Mouse (Mus musculus): ENCODE results near the gene Mmp23. TPM values are rescaled to one million over a fixed set of nuclear protein-coding genes. Genes with fewer than 3 reads are reported as not detected.
A peak's percentile ranks its signal among the peaks of the same experiment; 100 is the strongest.
"Not testable (repeated sequence)": the region's sequence is repeated elsewhere in the genome, so short reads cannot be mapped to it uniquely, and the experiment has no call there.

Gene Mmp23
- polyA plus RNA-seq, 1 experiment, result 11.7 TPM

- Histone ChIP-seq H3K4me3 (ENCODE audit: low read depth, low read length) (no peak overlapping the region), H3K27ac (ENCODE audit: insufficient read depth, low read length) (peak overlapping the region; percentile 32), H3K9ac (ENCODE audit: low read depth, poor library complexity, severe bottlenecking) (no peak overlapping the region), H3K36me3 (ENCODE audit: control insufficient read depth, insufficient read depth, low read length, poor library complexity, severe bottlenecking) (no peaks in the 10 kb centered on the region), H3K27me3 (ENCODE audit: control insufficient read depth, insufficient read depth, low read length, poor library complexity, severe bottlenecking) (no peaks in the 10 kb centered on the region), H3K4me1 (ENCODE audit: control insufficient read depth, insufficient read depth, low read length) (peaks cover 3% of the 10 kb centered on the region), H3K9me3 (replicated peaks; ENCODE audit: control insufficient read depth, insufficient read depth, low read length, poor library complexity, severe bottlenecking) (peaks cover 10% of the 10 kb centered on the region)
- no peak for TF ChIP-seq CTCF (IDR thresholded peaks at IDR 0.05; ENCODE audit: low read depth, low read length)
- TF ChIP-seq EP300 (IDR thresholded peaks at IDR 0.05; ENCODE audit: insufficient read depth, low read depth, low read length), result no peak
- TF ChIP-seq POLR2A (IDR thresholded peaks at IDR 0.05; ENCODE audit: insufficient read depth, low read length), result no peak
Measured at GRCm38 (mm10) chr4:155672082-155672481, 18.9 kb upstream of the Mmp23 start.

DNA sequence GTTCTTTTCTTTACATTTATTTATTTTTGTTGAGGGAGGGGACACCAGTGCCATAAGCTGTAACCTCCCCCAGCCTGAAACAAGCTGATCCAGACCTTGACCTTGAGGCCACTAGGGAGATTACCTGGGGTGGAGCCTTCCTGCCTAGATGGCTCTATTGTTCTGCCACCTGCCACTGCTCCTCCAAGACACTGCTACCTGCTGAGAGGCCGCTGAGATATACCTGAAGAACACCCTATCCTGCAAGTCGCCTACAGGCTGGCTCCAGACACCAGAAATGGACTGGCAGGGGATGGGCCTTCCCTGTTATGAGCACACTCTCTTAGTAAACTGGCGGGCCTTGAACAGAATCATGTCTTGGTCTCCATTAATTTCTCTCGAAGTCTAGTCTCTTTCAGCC lies 17.1 kb upstream of the Mmp23 start:
- peak; percentile 99 for TF ChIP-seq EP300 (IDR thresholded peaks at IDR 0.05; ENCODE audit: insufficient read depth, low read depth, low read length)
- H3K4me3 ChIP-seq (ENCODE audit: low read depth, low read length); H3K4me1 ChIP-seq (ENCODE audit: control insufficient read depth, insufficient read depth, low read length); H3K36me3 ChIP-seq (ENCODE audit: control insufficient read depth, insufficient read depth, low read length, poor library complexity, severe bottlenecking); H3K9me3 ChIP-seq (replicated peaks; ENCODE audit: control insufficient read depth, insufficient read depth, low read length, poor library complexity, severe bottlenecking); H3K27me3 ChIP-seq (ENCODE audit: control insufficient read depth, insufficient read depth, low read length, poor library complexity, severe bottlenecking): not testable (repeated sequence)
- peak overlapping the region; percentile 60 for H3K9ac ChIP-seq (ENCODE audit: low read depth, poor library complexity, severe bottlenecking)
- peak overlapping the region; percentile 98 for H3K27ac ChIP-seq (ENCODE audit: insufficient read depth, low read length)

GRCm38 (mm10) chr4:155669598-155670075 lies 16.5 kb upstream of the Mmp23 start:
- H3K4me3 ChIP-seq (ENCODE audit: low read depth, low read length), result peak overlapping the region; percentile 94
- H3K36me3 ChIP-seq (ENCODE audit: control insufficient read depth, insufficient read depth, low read length, poor library complexity, severe bottlenecking), result no peaks in the 10 kb centered on the region
- no peaks in the 10 kb centered on the region for H3K9me3 ChIP-seq (replicated peaks; ENCODE audit: control insufficient read depth, insufficient read depth, low read length, poor library complexity, severe bottlenecking)
- TF ChIP-seq POLR2A (IDR thresholded peaks at IDR 0.05; ENCODE audit: insufficient read depth, low read length), result no peak
- TF ChIP-seq CTCF (IDR thresholded peaks at IDR 0.05; ENCODE audit: low read depth, low read length), result no peak
- TF ChIP-seq EP300 (IDR thresholded peaks at IDR 0.05; ENCODE audit: insufficient read depth, low read depth, low read length), result no peak
- H3K27ac ChIP-seq (ENCODE audit: insufficient read depth, low read length), result peak overlapping the region; percentile 96
- H3K9ac ChIP-seq (ENCODE audit: low read depth, poor library complexity, severe bottlenecking), result no peak overlapping the region
- H3K4me1 ChIP-seq (ENCODE audit: control insufficient read depth, insufficient read depth, low read length), result peaks cover 3% of the 10 kb centered on the region
- H3K27me3 ChIP-seq (ENCODE audit: control insufficient read depth, insufficient read depth, low read length, poor library complexity, severe bottlenecking), result no peaks in the 10 kb centered on the region

- peak within 1 kb of the TSS; percentile 94 for H3K4me3 ChIP-seq (ENCODE audit: low read depth, low read length)
- H3K9me3 ChIP-seq (replicated peaks; ENCODE audit: control insufficient read depth, insufficient read depth, low read length, poor library complexity, severe bottlenecking), result no peaks in the 10 kb centered on the region
- H3K9ac ChIP-seq (ENCODE audit: low read depth, poor library complexity, severe bottlenecking), result peak within 1 kb of the TSS; percentile 79
- no peaks in the 10 kb centered on the region for H3K27me3 ChIP-seq (ENCODE audit: control insufficient read depth, insufficient read depth, low read length, poor library complexity, severe bottlenecking)
- no peaks in the 10 kb centered on the region for H3K36me3 ChIP-seq (ENCODE audit: control insufficient read depth, insufficient read depth, low read length, poor library complexity, severe bottlenecking)
- TF ChIP-seq CTCF (IDR thresholded peaks at IDR 0.05; ENCODE audit: low read depth, low read length) (no peak), EP300 (IDR thresholded peaks at IDR 0.05; ENCODE audit: insufficient read depth, low read depth, low read length) (peak; percentile 62; the same call in 1 of the 2 replicates), POLR2A (IDR thresholded peaks at IDR 0.05; ENCODE audit: insufficient read depth, low read length) (no peak)
- peaks cover 3% of the 10 kb centered on the region for H3K4me1 ChIP-seq (ENCODE audit: control insufficient read depth, insufficient read depth, low read length)
- H3K27ac ChIP-seq (ENCODE audit: insufficient read depth, low read length), result peak within 1 kb of the TSS; percentile 96
Measured at GRCm38 (mm10) chr4:155668689-155669597, 15.8 kb upstream of the Mmp23 start, which contains the start of gene Mib2. Mib2 (minus strand) TSS chr4:155669198.

DNA sequence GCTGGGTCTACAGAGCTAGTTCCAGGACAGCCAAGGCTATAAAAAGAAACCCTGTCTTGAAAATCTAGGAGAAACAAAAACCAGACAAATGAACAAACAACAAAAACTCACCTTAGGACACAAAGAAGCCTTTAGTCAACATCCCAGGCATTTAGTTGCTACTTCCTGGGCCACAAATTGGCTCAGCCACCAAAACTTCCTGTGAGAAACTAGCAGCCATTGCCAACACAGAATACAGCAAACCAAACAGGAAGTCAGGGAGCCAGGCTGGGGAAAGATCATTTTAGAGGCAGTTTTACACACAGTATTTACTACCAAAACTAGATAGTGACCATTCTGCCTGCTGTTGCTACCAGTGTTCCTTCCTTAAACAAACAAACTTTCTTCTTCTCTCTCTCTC lies 13.7 kb upstream of the Mmp23 start:
- Histone ChIP-seq H3K27ac (ENCODE audit: insufficient read depth, low read length) (no peak overlapping the region), H3K9ac (ENCODE audit: low read depth, poor library complexity, severe bottlenecking) (no peak overlapping the region), H3K4me1 (ENCODE audit: control insufficient read depth, insufficient read depth, low read length) (peaks cover 3% of the 10 kb centered on the region), H3K27me3 (ENCODE audit: control insufficient read depth, insufficient read depth, low read length, poor library complexity, severe bottlenecking) (no peaks in the 10 kb centered on the region), H3K9me3 (replicated peaks; ENCODE audit: control insufficient read depth, insufficient read depth, low read length, poor library complexity, severe bottlenecking) (no peaks in the 10 kb centered on the region), H3K4me3 (ENCODE audit: low read depth, low read length) (no peak overlapping the region), H3K36me3 (ENCODE audit: control insufficient read depth, insufficient read depth, low read length, poor library complexity, severe bottlenecking) (no peaks in the 10 kb centered on the region)
- TF ChIP-seq POLR2A (IDR thresholded peaks at IDR 0.05; ENCODE audit: insufficient read depth, low read length), result no peak
- no peak for TF ChIP-seq CTCF (IDR thresholded peaks at IDR 0.05; ENCODE audit: low read depth, low read length)
- no peak for TF ChIP-seq EP300 (IDR thresholded peaks at IDR 0.05; ENCODE audit: insufficient read depth, low read depth, low read length)

- no peak overlapping the region for H3K9ac ChIP-seq (ENCODE audit: low read depth, poor library complexity, severe bottlenecking)
Measured at GRCm38 (mm10) chr4:155660641-155661040, 7.5 kb upstream of the Mmp23 start.

More at GRCm38 (mm10) chr4:155660641-155661040, 7.5 kb upstream of the Mmp23 start:
- Histone ChIP-seq H3K36me3 (ENCODE audit: control insufficient read depth, insufficient read depth, low read length, poor library complexity, severe bottlenecking) (no peaks in the 10 kb centered on the region), H3K9me3 (replicated peaks; ENCODE audit: control insufficient read depth, insufficient read depth, low read length, poor library complexity, severe bottlenecking) (no peaks in the 10 kb centered on the region), H3K27ac (ENCODE audit: insufficient read depth, low read length) (no peak overlapping the region), H3K4me1 (ENCODE audit: control insufficient read depth, insufficient read depth, low read length) (no peaks in the 10 kb centered on the region), H3K27me3 (ENCODE audit: control insufficient read depth, insufficient read depth, low read length, poor library complexity, severe bottlenecking) (no peaks in the 10 kb centered on the region), H3K4me3 (ENCODE audit: low read depth, low read length) (no peak overlapping the region)
- TF ChIP-seq POLR2A (IDR thresholded peaks at IDR 0.05; ENCODE audit: insufficient read depth, low read length), result no peak
- TF ChIP-seq EP300 (IDR thresholded peaks at IDR 0.05; ENCODE audit: insufficient read depth, low read depth, low read length), result no peak
- no peak for TF ChIP-seq CTCF (IDR thresholded peaks at IDR 0.05; ENCODE audit: low read depth, low read length)
